Mouse (Mus musculus) limb, embryonic 10.5 days (tissue): Measurements from ENCODE around the gene St8sia1. TPM values are rescaled to one million over a fixed set of nuclear protein-coding genes. Genes with fewer than 3 reads are reported as not detected.

Source experiments
- DNase-seq: peaks from one replicate; pipeline ENCODE4 v3.0.0-alpha.2; 2017; ENCODE audit warnings: low spot score
- H3K27ac ChIP-seq: fragments of 300-500 bp; sonication (generic); 2 replicates; pipeline ENCODE4 v1.5.1; 2016; ENCODE audit warnings: mild to moderate bottlenecking
- H3K27me3 ChIP-seq: fragments of 300-500 bp; sonication (generic); 2 replicates; pipeline ENCODE4 v1.6.1; 2016; ENCODE audit warnings: low read depth, mild to moderate bottlenecking; ENCODE audit not compliant: poor library complexity, severe bottlenecking
- H3K36me3 ChIP-seq: fragments of 300-500 bp; sonication (generic); 2 replicates; pipeline ENCODE4 v1.6.1; 2016; ENCODE audit warnings: mild to moderate bottlenecking, moderate library complexity
- H3K4me1 ChIP-seq: fragments of 300-500 bp; sonication (generic); 2 replicates; pipeline ENCODE4 v1.6.1; 2016
- H3K4me3 ChIP-seq: fragments of 300-500 bp; sonication (generic); 2 replicates; pipeline ENCODE4 v1.5.1; 2016; ENCODE audit warnings: mild to moderate bottlenecking, moderate library complexity
- H3K9me3 ChIP-seq: fragments of 300-500 bp; sonication (generic); replicated peaks from 2 replicates; pipeline ENCODE4 v1.6.1; 2016; ENCODE audit warnings: mild to moderate bottlenecking
- WGBS: fragments of 180-500 bp; shearing (Covaris S2); methylation state at CpG from one replicate; pipeline ENCODE4 v1.1.7; 2016; 5-methylcytosine and 5-hydroxymethylcytosine counted together
- polyA plus RNA-seq: library from polyadenylated mRNA; unstranded; fragments of >200 nt; fragmentation: Nextera tagmentation; extraction: Ambion mirVana; gene quantifications from 2 replicates; pipeline ENCODE4 v1.2.1, GENCODE M21; 2016

The St8sia1 gene
- polyA plus RNA-seq, 1 experiment from 2014 or later, result 0.91 TPM

- 38% methylated on average over 6 of the region's 6 CpGs for WGBS
- H3K4me1 ChIP-seq, result no peaks in the 10 kb centered on the region
- H3K27ac ChIP-seq, result no peak overlapping the region
- H3K36me3 ChIP-seq, result no peaks in the 10 kb centered on the region
- no peak for DNase-seq
- H3K27me3 ChIP-seq, result 0 out of 2 replicates have a peak, but pooled peaks cover 4% of the 10 kb centered on the region
- H3K9me3 ChIP-seq, result no peaks in the 10 kb centered on the region
- no peak overlapping the region for H3K4me3 ChIP-seq
Observed at GRCm38 (mm10) chr6:142809373-142810098, 154.7 kb downstream of the St8sia1 start.

GRCm38 (mm10) chr6:142806326-142806725 is 157.9 kb downstream of the St8sia1 start:
- H3K4me1 ChIP-seq, result no peaks in the 10 kb centered on the region; the same call in 1 of the 2 replicates
- no peak overlapping the region for H3K4me3 ChIP-seq
- H3K36me3 ChIP-seq, result no peaks in the 10 kb centered on the region
- H3K27ac ChIP-seq, result no peak overlapping the region
- H3K9me3 ChIP-seq, result no peaks in the 10 kb centered on the region
- no peak for DNase-seq
- no peaks in the 10 kb centered on the region for H3K27me3 ChIP-seq
- WGBS, result 91% methylated on average over 4 of the region's 4 CpGs

- DNase-seq, result no peak
- no peaks in the 10 kb centered on the region for H3K27me3 ChIP-seq
- H3K27ac ChIP-seq, result no peak within 1 kb of the TSS
Observed at GRCm38 (mm10) chr6:142804402-142804801, 159.8 kb downstream of the St8sia1 start, which contains the start of gene Sult6b2. TSS of gene Sult6b2 (minus strand) at chr6:142804502.

GRCm38 (mm10) chr6:142802617-142803525 is 161.4 kb downstream of the St8sia1 start:
- H3K27ac ChIP-seq, result no peak overlapping the region
- DNase-seq, result no peak
- H3K9me3 ChIP-seq, result no peaks in the 10 kb centered on the region
- H3K36me3 ChIP-seq, result no peaks in the 10 kb centered on the region
- H3K4me3 ChIP-seq, result no peak overlapping the region
- WGBS, result 68% methylated on average over 11 of the region's 11 CpGs
- no peaks in the 10 kb centered on the region; the same call in 1 of the 2 replicates for H3K4me1 ChIP-seq
- H3K27me3 ChIP-seq, result no peaks in the 10 kb centered on the region

More at GRCm38 (mm10) chr6:142804402-142804801, 159.8 kb downstream of the St8sia1 start, which contains the start of gene Sult6b2:
- no peaks in the 10 kb centered on the region for H3K9me3 ChIP-seq
- H3K4me1 ChIP-seq, result no peaks in the 10 kb centered on the region; the same call in 1 of the 2 replicates
- no peak within 1 kb of the TSS for H3K4me3 ChIP-seq
- H3K36me3 ChIP-seq, result no peaks in the 10 kb centered on the region

- no peaks in the 10 kb centered on the region for H3K27me3 ChIP-seq
- H3K9me3 ChIP-seq, result no peaks in the 10 kb centered on the region
- 85% methylated on average over 5 of the region's 5 CpGs for WGBS
- H3K36me3 ChIP-seq, result no peaks in the 10 kb centered on the region
- DNase-seq, result no peak
- no peak overlapping the region for H3K4me3 ChIP-seq
- no peak overlapping the region for H3K27ac ChIP-seq
- H3K4me1 ChIP-seq, result no peaks in the 10 kb centered on the region; the same call in 1 of the 2 replicates
Observed at GRCm38 (mm10) chr6:142801687-142802086, 162.6 kb downstream of the St8sia1 start.

- DNase-seq, result no peak
- Histone ChIP-seq H3K9me3 (no peaks in the 10 kb centered on the region), H3K27ac (no peak overlapping the region), H3K36me3 (no peaks in the 10 kb centered on the region), H3K4me3 (no peak overlapping the region), H3K27me3 (no peaks in the 10 kb centered on the region), H3K4me1 (peaks cover 2% of the 10 kb centered on the region; the same call in 1 of the 2 replicates)
- WGBS, result 77% methylated on average over 7 of the region's 7 CpGs
Observed at GRCm38 (mm10) chr6:142799704-142800374, 164.4 kb downstream of the St8sia1 start.

- no peaks in the 10 kb centered on the region for H3K36me3 ChIP-seq
- DNase-seq, result no peak
- H3K9me3 ChIP-seq, result no peaks in the 10 kb centered on the region
- H3K4me3 ChIP-seq, result no peak overlapping the region
- H3K4me1 ChIP-seq, result peaks cover 2% of the 10 kb centered on the region; the same call in 1 of the 2 replicates
- 88% methylated on average over 9 of the region's 9 CpGs for WGBS
- H3K27me3 ChIP-seq, result no peaks in the 10 kb centered on the region
- no peak overlapping the region for H3K27ac ChIP-seq
Observed at GRCm38 (mm10) chr6:142798837-142799236, 165.4 kb downstream of the St8sia1 start.

- H3K27ac ChIP-seq, result no peak overlapping the region
- no peaks in the 10 kb centered on the region for H3K27me3 ChIP-seq
- H3K4me3 ChIP-seq, result no peak overlapping the region
- 88% methylated on average over 1 of the region's 1 CpGs for WGBS
- H3K4me1 ChIP-seq, result peaks cover 2% of the 10 kb centered on the region; the same call in 1 of the 2 replicates
- H3K9me3 ChIP-seq, result no peaks in the 10 kb centered on the region
- H3K36me3 ChIP-seq, result no peaks in the 10 kb centered on the region
- DNase-seq, result no peak
Observed at GRCm38 (mm10) chr6:142797996-142798395, 166.3 kb downstream of the St8sia1 start.

GRCm38 (mm10) chr6:142795655-142796441 is 168.4 kb downstream of the St8sia1 start:
- 81% methylated on average over 15 of the region's 15 CpGs for WGBS
- no peak overlapping the region for H3K4me3 ChIP-seq
- no peak overlapping the region for H3K27ac ChIP-seq
- DNase-seq, result no peak
- no peaks in the 10 kb centered on the region for H3K27me3 ChIP-seq
- H3K36me3 ChIP-seq, result no peaks in the 10 kb centered on the region
- H3K9me3 ChIP-seq, result no peaks in the 10 kb centered on the region
- 0 out of 2 replicates have a peak, but pooled peaks cover 2% of the 10 kb centered on the region for H3K4me1 ChIP-seq

GRCm38 (mm10) chr6:142795087-142795486 is 169.2 kb downstream of the St8sia1 start:
- no peak overlapping the region for H3K4me3 ChIP-seq
- DNase-seq, result no peak
- H3K27ac ChIP-seq, result no peak overlapping the region
- 0 out of 2 replicates have a peak, but pooled peaks cover 2% of the 10 kb centered on the region for H3K4me1 ChIP-seq
- no peaks in the 10 kb centered on the region for H3K27me3 ChIP-seq
- WGBS, result 92% methylated on average over 9 of the region's 9 CpGs
- no peaks in the 10 kb centered on the region for H3K36me3 ChIP-seq
- H3K9me3 ChIP-seq, result no peaks in the 10 kb centered on the region

- H3K4me3 ChIP-seq, result no peak overlapping the region
- peaks cover 6% of the 10 kb centered on the region; the same call in 1 of the 2 replicates for H3K4me1 ChIP-seq
- no peaks in the 10 kb centered on the region for H3K36me3 ChIP-seq
- no peaks in the 10 kb centered on the region for H3K27me3 ChIP-seq
- no peaks in the 10 kb centered on the region for H3K9me3 ChIP-seq
- no peak overlapping the region for H3K27ac ChIP-seq
- 63% methylated on average over 7 of the region's 7 CpGs for whole genome bisulfite sequencing
- DNase-seq, result no peak
Observed at GRCm38 (mm10) chr6:142793468-142793867, 170.8 kb downstream of the St8sia1 start.
